Mouse (Mus musculus) adrenal gland, postnatal 10 days (tissue): ENCODE measurements around the gene Ubtfl1. TPM values are rescaled to one million over a fixed set of nuclear protein-coding genes. Genes with fewer than 3 reads are reported as not detected.
"Not testable (repeated sequence)": the region's sequence is repeated elsewhere in the genome, so short reads cannot be mapped to it uniquely, and the experiment has no call there.

Experiments used
- DNase-seq: peaks from one replicate; pipeline ENCODE4 v3.0.0; 2021; ENCODE audit warnings: mixed read lengths
- long read RNA-seq, 2 experiments: library from polyadenylated mRNA; stranded (forward); transcript quantifications; one replicate each; pipeline ENCODE4 v2.0.0; 2021
- microRNA-seq: library from miRNA; unstranded; fragments of <30 nt; microRNA quantifications from one replicate; pipeline ENCODE4 v1.2.0, GENCODE M21; 2021
- total RNA-seq, 2 experiments: library from RNA; stranded (reverse); gene quantifications; 2 replicates each; pipeline ENCODE4 v1.2.3; 2021

Gene Ubtfl1
- total RNA-seq = not detected
- long read RNA-seq, experiment 1 = 0 reads
- long read RNA-seq, experiment 2 = 0 reads

GRCm38 (mm10) chr9:18404118-18404517 is at the start of gene Ubtfl1:
Gene Ubtfl1, plus strand, starts transcription at chr9:18404418.
- DNase-seq = no peak

GRCm38 (mm10) chr9:18373026-18373425 is 31.2 kb upstream of the Ubtfl1 start:
- not testable (repeated sequence) for DNase-seq

GRCm38 (mm10) chr9:18385782-18386181 is 18.4 kb upstream of the Ubtfl1 start:
- DNase-seq = peak; percentile 5

- no peak for DNase-seq
These were observed 4.6 kb upstream of the Ubtfl1 start for GRCm38 (mm10) chr9:18399629-18400028.

- DNase-seq = not testable (repeated sequence)
These were observed 1.3 kb upstream of the Ubtfl1 start, which contains the start of gene Naalad2 for GRCm38 (mm10) chr9:18402895-18403294. Gene Naalad2, minus strand, starts transcription at chr9:18402995.

GRCm38 (mm10) chr9:18412371-18412770 is 8.2 kb downstream of the Ubtfl1 start:
- DNase-seq = not testable (repeated sequence)

- no peak for DNase-seq
These were observed 26.1 kb downstream of the Ubtfl1 start, which contains the start of gene Mbd3l2 for GRCm38 (mm10) chr9:18430354-18430753. Gene Mbd3l2, plus strand, starts transcription at chr9:18430654.

GRCm38 (mm10) chr9:18431687-18432086 is 27.5 kb downstream of the Ubtfl1 start:
- DNase-seq = peak; percentile 32

GRCm38 (mm10) chr9:18456520-18456919 is 52.3 kb downstream of the Ubtfl1 start:
- no peak for DNase-seq

Small RNA genes lying within 50 kb of the gene (microRNA-seq; reads per million reads assigned to microRNA genes)
- gene Gm22854 = not detected

Other genes starting within 250 kb of the Ubtfl1 start
- 10 to 100 TPM; 50.0 to 50.2 TPM for gene Chordc1, start 112.3 kb upstream of the Ubtfl1 start, total RNA-seq
- gene Naalad2, start 1.4 kb upstream of the Ubtfl1 start, total RNA-seq = 1 to 10 TPM; 7.8 to 9.3 TPM
- not detected for gene Mbd3l2, start 26.2 kb downstream of the Ubtfl1 start, total RNA-seq
- gene Zfp558, start 73.8 kb downstream of the Ubtfl1 start, total RNA-seq = 1 to 10 TPM; 1.2 to 2.4 TPM
- not detected for gene Mbd3l1, start 73.9 kb downstream of the Ubtfl1 start, total RNA-seq